Mouse (Mus musculus) cerebellum, adult 2 months (tissue): Measurements from ENCODE around the gene Nadk2. TPM values are rescaled to one million over a fixed set of nuclear protein-coding genes. Genes with fewer than 3 reads are reported as not detected.

Experiments used
- DNase-seq, 2 experiments: peaks; one replicate each; pipeline ENCODE4 v3.0.0; 2021
- H3K27ac ChIP-seq: fragments of 200-500 bp; 2 replicates; pipeline ENCODE4 v1.5.1; 2012; ENCODE audit warnings: low read length, control low read depth, inconsistent platforms; ENCODE audit not compliant: insufficient read depth
- H3K27me3 ChIP-seq: fragments of 200-500 bp; 2 replicates; pipeline ENCODE4 v1.6.1; 2012; ENCODE audit warnings: inconsistent platforms, mild to moderate bottlenecking, low read length, moderate library complexity; ENCODE audit not compliant: control insufficient read depth, insufficient read depth
- H3K4me1 ChIP-seq: fragments of 200-500 bp; 2 replicates; pipeline ENCODE4 v1.6.1; 2011; ENCODE audit warnings: low read length; ENCODE audit not compliant: control insufficient read depth, insufficient read depth
- H3K4me3 ChIP-seq: fragments of 200-500 bp; replicated peaks from 2 replicates; pipeline ENCODE3; 2011; ENCODE audit warnings: mild to moderate bottlenecking, low read depth, low read length, control low read depth; ENCODE audit not compliant: insufficient read depth
- CTCF ChIP-seq: fragments of 200-500 bp; IDR thresholded peaks from 2 replicates; pipeline ENCODE4 v1.5.1; 2011; ENCODE audit warnings: low read depth, mild to moderate bottlenecking, control low read depth, low read length, moderate library complexity, borderline replicate concordance; ENCODE audit not compliant: insufficient read depth
- POLR2A ChIP-seq: fragments of 200-500 bp; IDR thresholded peaks from 2 replicates; pipeline ENCODE4 v1.6.1; 2011; ENCODE audit warnings: low read length, control low read depth, borderline replicate concordance; ENCODE audit not compliant: insufficient read depth
- WGBS: fragments of 180-500 bp; shearing (Covaris S2); methylation state at CpG from one replicate; pipeline ENCODE4 v1.1.7; 2018; 5-methylcytosine and 5-hydroxymethylcytosine counted together
- polyA plus RNA-seq: library from polyadenylated mRNA; depleted of rRNA; stranded (reverse); fragments of >200 nt; gene quantifications from 2 replicates; pipeline ENCODE4 v1.2.3, GENCODE M21; 2012; rRNA removed

Nadk2 gene
- polyA plus RNA-seq = 60.8 and 64.3 TPM in 2 replicates

DNA sequence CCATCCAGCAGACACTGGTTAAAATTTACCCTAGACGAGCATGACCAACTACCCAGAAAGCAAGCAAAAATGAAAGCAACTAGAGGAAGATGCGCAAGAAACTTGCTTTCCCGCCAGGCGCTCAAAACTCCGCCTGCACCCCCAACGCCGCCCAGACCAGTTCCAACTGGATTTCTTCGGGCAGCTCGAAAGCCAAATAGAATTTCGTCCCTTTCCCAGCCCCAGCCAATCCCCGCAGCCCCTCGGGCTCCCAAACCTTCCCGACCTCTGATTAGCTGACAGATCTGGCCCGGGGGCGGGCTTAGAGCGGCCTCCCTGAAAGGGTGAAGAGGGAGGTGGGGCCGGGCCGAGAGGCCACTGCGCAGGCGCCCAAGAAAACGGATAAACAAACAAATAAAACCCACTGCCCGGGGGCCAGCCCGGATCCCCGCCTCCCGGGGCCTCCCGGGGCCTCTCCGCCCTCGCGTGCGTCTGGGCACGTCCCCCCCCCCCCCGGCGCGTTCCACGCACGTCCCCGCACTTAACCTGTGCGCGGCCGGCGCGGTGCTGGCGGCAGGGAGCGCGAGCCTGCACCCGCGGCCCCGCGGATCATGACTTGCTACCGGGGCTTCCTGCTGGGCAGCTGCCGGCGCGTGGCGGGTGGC lies at the start of gene Nadk2:
Gene Nadk2 (plus strand): TSS at position 349 of the 644 bp plus-strand sequence.
- Histone ChIP-seq H3K27me3 (no peaks in the 10 kb centered on the region), H3K4me1 (no peaks in the 10 kb centered on the region; the same call in none of the 2 replicates), H3K4me3 (peak within 1 kb of the TSS; percentile 74), H3K27ac (peak within 1 kb of the TSS; percentile 76)
- DNase-seq = peak; percentile 98 to 99
- no peak for TF ChIP-seq CTCF
- 0 out of 2 replicates have a peak, but pooled peaks have one; percentile 16 for TF ChIP-seq POLR2A
- WGBS = under 1% methylated on average over 54 of the region's 54 CpGs

DNA sequence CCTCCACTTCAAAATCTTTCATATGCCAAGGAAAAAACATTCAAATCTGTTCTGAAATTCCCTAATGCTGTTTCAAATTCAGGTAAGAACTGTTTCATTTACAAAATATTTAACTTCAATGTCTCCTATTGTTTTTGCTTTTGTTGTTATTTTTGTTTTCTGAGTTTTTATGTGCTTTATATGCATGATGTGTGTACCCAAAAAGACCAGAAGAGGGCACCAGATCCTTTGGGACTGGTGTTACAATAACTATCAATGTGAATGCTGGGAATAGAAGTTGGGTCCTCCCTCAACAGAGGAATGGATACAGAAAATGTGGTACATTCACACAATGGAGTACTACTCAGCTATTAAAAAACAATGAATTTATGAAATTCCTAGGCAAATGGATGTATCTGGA lies 15.4 kb upstream of the Nadk2 start:
- Histone ChIP-seq H3K4me1 (no peaks in the 10 kb centered on the region), H3K27ac (no peak overlapping the region), H3K27me3 (no peaks in the 10 kb centered on the region), H3K4me3 (no peak overlapping the region)
- TF ChIP-seq POLR2A (no peak), CTCF (no peak)
- no peak for DNase-seq

DNA sequence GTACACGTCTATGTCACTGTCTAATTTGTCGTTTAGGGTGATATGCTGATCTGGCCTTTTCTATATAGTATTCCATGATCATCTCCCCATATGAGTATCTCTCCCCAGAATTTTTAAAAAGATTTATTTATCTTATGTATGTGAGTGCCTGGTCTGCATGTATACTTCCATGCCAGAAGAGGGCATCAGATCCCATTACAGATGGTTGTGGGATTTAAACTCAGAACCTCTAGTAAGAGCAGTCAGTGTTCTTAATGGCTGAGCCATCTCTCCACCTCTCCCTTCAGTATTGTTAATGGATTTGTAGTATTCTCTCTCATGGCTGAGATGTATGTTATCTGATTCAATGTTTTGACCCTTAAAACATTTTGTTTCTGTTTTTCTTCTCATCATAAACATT lies 11.2 kb upstream of the Nadk2 start:
- Histone ChIP-seq H3K27ac (no peak overlapping the region), H3K4me3 (no peak overlapping the region), H3K4me1 (no peaks in the 10 kb centered on the region), H3K27me3 (no peaks in the 10 kb centered on the region)
- no peak for DNase-seq
- TF ChIP-seq CTCF (no peak), POLR2A (no peak)
- 83% methylated on average over 2 of the region's 2 CpGs for WGBS

DNA sequence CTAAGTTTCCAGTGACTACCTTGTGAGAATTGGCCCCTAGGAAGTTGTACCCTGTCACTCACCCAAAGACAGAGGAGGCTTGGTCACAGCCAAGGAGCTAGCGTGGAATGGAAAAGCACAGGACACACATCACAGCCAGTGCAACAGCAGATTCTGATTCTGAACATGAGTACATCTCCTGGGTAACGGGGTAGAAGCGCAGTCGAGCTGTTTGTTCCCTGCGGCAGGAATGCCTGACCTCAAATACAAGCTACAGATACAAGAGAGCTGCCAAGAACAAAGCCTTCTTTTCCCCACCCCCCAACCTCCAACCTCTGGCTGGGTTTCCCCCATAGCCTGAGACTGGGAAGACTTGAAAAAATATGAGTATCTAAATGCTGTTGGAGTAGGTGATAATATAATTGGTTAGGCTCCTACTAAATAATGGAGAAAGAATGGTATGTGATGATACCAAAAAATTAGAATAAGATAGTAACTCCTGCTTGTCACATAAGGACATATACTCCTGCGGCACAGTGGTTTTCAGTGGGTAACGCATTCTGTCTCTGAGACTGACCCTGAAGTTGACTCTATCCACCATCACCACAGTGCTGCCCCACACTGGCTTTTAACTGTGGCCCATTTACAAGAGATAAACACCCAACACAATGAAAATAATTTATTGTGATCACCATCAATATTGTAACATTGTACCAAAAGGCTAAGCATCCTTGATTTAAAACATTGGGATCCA lies 9.7 kb upstream of the Nadk2 start:
- DNase-seq = peak in 1 of 2 experiments; percentile 42
- Histone ChIP-seq H3K4me3 (no peak overlapping the region), H3K4me1 (no peaks in the 10 kb centered on the region), H3K27ac (no peak overlapping the region), H3K27me3 (no peaks in the 10 kb centered on the region)
- WGBS = 37% methylated on average over 7 of the region's 7 CpGs
- TF ChIP-seq POLR2A = no peak
- no peak for TF ChIP-seq CTCF

DNA sequence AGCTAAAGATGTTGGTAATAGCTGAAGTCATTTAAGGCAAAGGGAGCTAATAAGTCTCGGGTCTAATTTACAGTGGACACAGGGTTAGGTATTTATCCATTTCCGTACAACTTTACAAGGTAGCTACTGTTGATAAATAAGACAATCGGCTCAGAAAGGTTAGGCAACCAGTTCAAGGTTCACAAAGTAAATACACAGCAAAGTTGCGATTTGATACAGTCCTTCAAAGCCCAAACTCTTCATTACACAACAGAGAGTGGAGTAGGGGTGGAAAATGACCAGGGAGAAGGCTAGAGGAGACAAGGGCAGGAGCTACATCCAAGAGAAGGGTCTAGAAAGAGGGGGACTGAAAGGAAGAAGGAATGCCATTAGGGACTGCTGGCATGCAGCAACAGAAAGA lies 2.2 kb upstream of the Nadk2 start:
- H3K27ac ChIP-seq = no peak overlapping the region
- no peak overlapping the region for H3K4me3 ChIP-seq
- H3K4me1 ChIP-seq = no peaks in the 10 kb centered on the region; the same call in 1 of the 2 replicates
- WGBS = 94% methylated on average over 4 of the region's 4 CpGs
- no peak for DNase-seq
- TF ChIP-seq CTCF = no peak
- no peaks in the 10 kb centered on the region for H3K27me3 ChIP-seq

DNA sequence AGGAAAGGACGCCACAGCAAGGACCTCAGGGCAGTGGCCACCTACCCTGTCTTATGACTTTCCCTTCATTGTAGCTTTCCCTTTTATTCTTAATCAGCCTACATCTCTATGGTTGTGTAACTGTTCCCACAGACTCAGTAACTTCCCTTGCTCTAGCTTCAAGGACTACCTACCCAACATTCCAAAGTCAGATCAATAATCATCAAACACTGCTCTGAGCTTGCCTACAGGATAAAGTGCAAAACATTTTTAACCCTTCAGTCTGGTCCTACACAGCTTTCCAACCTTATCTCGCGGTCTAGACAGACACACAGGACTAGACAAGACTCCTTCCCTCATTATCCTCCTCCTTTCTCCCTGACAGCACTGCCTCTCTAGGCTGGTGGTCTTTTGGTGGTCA lies 707 bp upstream of the Nadk2 start:
- TF ChIP-seq CTCF (no peak), POLR2A (no peak)
- H3K27me3 ChIP-seq = no peaks in the 10 kb centered on the region
- H3K4me1 ChIP-seq = no peaks in the 10 kb centered on the region; the same call in none of the 2 replicates
- H3K27ac ChIP-seq = no peak overlapping the region
- DNase-seq = no peak
- WGBS = 0% methylated on average over 3 of the region's 3 CpGs
- peak overlapping the region; percentile 74 for H3K4me3 ChIP-seq

DNA sequence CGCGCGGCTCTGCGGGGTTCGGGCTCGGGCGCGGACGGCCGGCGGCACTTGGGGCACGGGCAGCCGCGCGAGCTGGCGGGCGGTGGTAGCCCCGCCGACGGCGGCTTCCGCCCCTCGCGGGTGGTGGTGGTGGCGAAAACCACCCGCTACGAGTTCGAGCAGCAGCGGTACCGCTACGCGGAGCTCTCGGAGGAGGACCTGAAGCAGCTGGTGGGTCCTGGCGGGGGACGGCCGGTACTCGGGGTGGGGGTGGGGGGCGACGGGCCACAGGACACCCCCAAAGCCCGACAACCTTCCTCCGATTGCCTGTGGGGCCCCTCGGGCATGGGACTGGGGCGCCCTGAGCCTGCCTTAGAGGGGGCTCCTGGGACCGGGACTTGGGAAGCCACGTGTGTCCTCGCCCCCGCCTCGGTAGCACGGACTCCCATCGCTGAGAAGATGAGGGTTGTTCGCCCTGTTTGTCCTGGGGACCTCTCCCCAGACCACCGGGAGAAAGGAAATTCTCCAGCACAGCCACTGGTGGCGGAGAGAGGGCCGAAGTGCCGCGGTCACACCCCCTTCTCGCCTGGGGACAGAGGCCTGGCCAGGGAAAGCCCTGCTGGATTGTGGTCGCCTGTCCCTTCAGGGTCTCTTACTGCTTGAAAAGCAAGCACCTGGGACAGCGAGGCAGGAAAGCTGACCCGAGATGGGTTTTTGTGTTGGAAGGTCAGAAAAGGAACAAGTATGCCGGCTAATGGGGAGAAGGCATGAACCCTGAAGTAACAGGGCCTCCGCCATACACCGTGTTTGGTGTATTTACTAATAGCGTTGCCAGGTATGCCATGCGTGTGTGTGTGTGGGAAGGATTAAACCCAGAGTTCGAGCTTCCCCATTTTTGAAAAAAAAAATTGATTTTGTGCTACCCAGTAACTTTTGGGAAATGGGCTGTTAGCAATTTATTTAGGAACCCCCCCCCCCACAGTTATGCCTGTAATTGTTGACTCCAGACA lies 790 bp downstream of the Nadk2 start:
- H3K4me3 ChIP-seq = peak overlapping the region; percentile 74
- TF ChIP-seq CTCF (no peak), POLR2A (no peak)
- DNase-seq = peak; percentile 57 to 61
- WGBS = under 1% methylated on average over 64 of the region's 66 CpGs
- H3K27ac ChIP-seq = peak overlapping the region; percentile 76
- H3K27me3 ChIP-seq = no peaks in the 10 kb centered on the region
- no peaks in the 10 kb centered on the region; the same call in none of the 2 replicates for H3K4me1 ChIP-seq
